In genomic region chr11:11102182-11102581, GRCm38 (mm10) we compare ENCODE assay signal across 16 mouse cellular contexts. TPM values are rescaled to one million over a fixed set of nuclear protein-coding genes. Genes with fewer than 3 reads are reported as not detected.
DNase-seq lines count a peak whose midpoint lies in the region; ATAC-seq lines count a peak whose summit lies in the region.
"Had no signal": no experiment of that assay in that cellular context is flagged by ENCODE, and none has a peak within 500 bp of the region (broad histone marks: within the 10 kb centered on the region; RNA-seq: fewer than 3 reads in every experiment).

No protein-coding gene starts in this region.

- DNase-seq in kidney, postnatal 36 days, result no peak
- DNase-seq in midbrain, embryonic 14.5 days, result no peak
- peak; percentile 29 for DNase-seq in forebrain, embryonic 14.5 days (ENCODE audit: low spot score)
- DNase-seq in heart, adult 8-10 months (ENCODE audit: low spot score), result no peak
- DNase-seq: cerebellum, adult 8-10 months; heart, postnatal 10 days; left cerebral cortex, postnatal 4 days; thymus, postnatal 25 days had no signal

- H3K36me3 ChIP-seq in kidney, embryonic 14.5 days (ENCODE audit: control insufficient read depth, insufficient read depth, low read length), result no peaks in the 10 kb centered on the region
- no peaks in the 10 kb centered on the region for H3K36me3 ChIP-seq in midbrain, embryonic 13.5 days
- H3K36me3 ChIP-seq in midbrain, embryonic 14.5 days (ENCODE audit: control insufficient read depth, insufficient read depth, low read length), result no peaks in the 10 kb centered on the region
- H3K36me3 ChIP-seq in forebrain, embryonic 14.5 days (ENCODE audit: control insufficient read depth, insufficient read depth, low read length), result no peaks in the 10 kb centered on the region
- H3K36me3 ChIP-seq in stomach, embryonic 15.5 days, result no peaks in the 10 kb centered on the region
- H3K36me3 ChIP-seq: liver, embryonic 15.5 days; neural tube, embryonic 12.5 days had no signal

- peak; percentile 55; the same call in 1 of the 2 replicates for ATAC-seq in kidney, embryonic 14.5 days (ENCODE audit: low FRiP score, low TSS enrichment)
- ATAC-seq in midbrain, embryonic 13.5 days, result peak; percentile 66; the same call in 1 of the 2 replicates
- ATAC-seq in midbrain, embryonic 14.5 days (ENCODE audit: low FRiP score, low TSS enrichment), result no peak
- ATAC-seq in forebrain, embryonic 14.5 days, result peak; percentile 77; the same call in 1 of the 2 replicates
- peak; percentile 63; the same call in 1 of the 2 replicates for ATAC-seq in stomach, embryonic 15.5 days (ENCODE audit: insufficient read depth, low FRiP score, low read depth)
- ATAC-seq: CD4-positive, CD25-positive, alpha-beta regulatory T cell, adult 4 months had no signal

- H3K27ac ChIP-seq in kidney, embryonic 14.5 days (ENCODE audit: low read depth, low read length), result no peak overlapping the region
- H3K27ac ChIP-seq in midbrain, embryonic 13.5 days, result no peak overlapping the region
- no peak overlapping the region for H3K27ac ChIP-seq in midbrain, embryonic 14.5 days (replicated peaks; ENCODE audit: low read depth, low read length)
- H3K27ac ChIP-seq in forebrain, embryonic 14.5 days (ENCODE audit: low read depth, low read length), result no peak overlapping the region
- H3K27ac ChIP-seq in stomach, embryonic 15.5 days, result no peak overlapping the region
- H3K27ac ChIP-seq: liver, embryonic 15.5 days; neural tube, embryonic 12.5 days had no signal

- no peak overlapping the region for H3K4me3 ChIP-seq in kidney, embryonic 14.5 days (ENCODE audit: low read length)
- no peak overlapping the region for H3K4me3 ChIP-seq in midbrain, embryonic 13.5 days (replicated peaks)
- no peak overlapping the region for H3K4me3 ChIP-seq in midbrain, embryonic 14.5 days (replicated peaks; ENCODE audit: low read depth, low read length)
- H3K4me3 ChIP-seq in forebrain, embryonic 14.5 days (ENCODE audit: low read depth, low read length), result no peak overlapping the region
- no peak overlapping the region for H3K4me3 ChIP-seq in stomach, embryonic 15.5 days (replicated peaks)
- H3K4me3 ChIP-seq: liver, embryonic 15.5 days; neural tube, embryonic 12.5 days had no signal

- H3K9ac ChIP-seq in kidney, embryonic 14.5 days (ENCODE audit: low read depth, low read length), result no peak overlapping the region
- no peak overlapping the region for H3K9ac ChIP-seq in midbrain, embryonic 13.5 days (replicated peaks)
- no peak overlapping the region for H3K9ac ChIP-seq in midbrain, embryonic 14.5 days (replicated peaks; ENCODE audit: low read length)
- H3K9ac ChIP-seq in forebrain, embryonic 14.5 days (ENCODE audit: low read length), result no peak overlapping the region
- H3K9ac ChIP-seq in stomach, embryonic 15.5 days, result no peak overlapping the region
- H3K9ac ChIP-seq: liver, embryonic 15.5 days; neural tube, embryonic 12.5 days had no signal

- H3K4me1 ChIP-seq in kidney, embryonic 14.5 days (ENCODE audit: control insufficient read depth, insufficient read depth, low read length), result no peaks in the 10 kb centered on the region
- 0 out of 2 replicates have a peak, but pooled peaks cover 3% of the 10 kb centered on the region for H3K4me1 ChIP-seq in midbrain, embryonic 13.5 days (replicated peaks)
- H3K4me1 ChIP-seq in midbrain, embryonic 14.5 days (ENCODE audit: control insufficient read depth, insufficient read depth, low read length), result no peaks in the 10 kb centered on the region
- no peaks in the 10 kb centered on the region for H3K4me1 ChIP-seq in forebrain, embryonic 14.5 days (ENCODE audit: control insufficient read depth, insufficient read depth, low read length)
- no peaks in the 10 kb centered on the region for H3K4me1 ChIP-seq in stomach, embryonic 15.5 days
- H3K4me1 ChIP-seq: liver, embryonic 15.5 days; neural tube, embryonic 12.5 days had no signal

- no peak overlapping the region for H3K4me2 ChIP-seq in kidney, embryonic 14.5 days (replicated peaks; ENCODE audit: low read depth, low read length)
- no peak overlapping the region for H3K4me2 ChIP-seq in midbrain, embryonic 13.5 days (replicated peaks)
- H3K4me2 ChIP-seq in midbrain, embryonic 14.5 days (ENCODE audit: low read length), result no peak overlapping the region
- H3K4me2 ChIP-seq in forebrain, embryonic 14.5 days (ENCODE audit: low read length), result no peak overlapping the region
- H3K4me2 ChIP-seq in stomach, embryonic 15.5 days, result no peak overlapping the region
- H3K4me2 ChIP-seq: liver, embryonic 15.5 days; neural tube, embryonic 12.5 days had no signal

- no peaks in the 10 kb centered on the region; the same call in 1 of the 2 replicates for H3K9me3 ChIP-seq in kidney, embryonic 14.5 days (ENCODE audit: control insufficient read depth, low read length)
- no peaks in the 10 kb centered on the region for H3K9me3 ChIP-seq in midbrain, embryonic 13.5 days
- H3K9me3 ChIP-seq in midbrain, embryonic 14.5 days (ENCODE audit: control insufficient read depth, low read length), result no peaks in the 10 kb centered on the region; the same call in 1 of the 2 replicates
- no peaks in the 10 kb centered on the region; the same call in 1 of the 2 replicates for H3K9me3 ChIP-seq in forebrain, embryonic 14.5 days (replicated peaks; ENCODE audit: control insufficient read depth, low read length)
- H3K9me3 ChIP-seq in stomach, embryonic 15.5 days, result no peaks in the 10 kb centered on the region
- H3K9me3 ChIP-seq: liver, embryonic 15.5 days; neural tube, embryonic 12.5 days had no signal

- WGBS in kidney, embryonic 14.5 days, result 57% methylated on average over 1 of the region's 1 CpGs
- 28% methylated on average over 1 of the region's 1 CpGs for WGBS in midbrain, embryonic 13.5 days
- 29% methylated on average over 1 of the region's 1 CpGs for WGBS in midbrain, embryonic 14.5 days
- WGBS in forebrain, embryonic 14.5 days, result 32% methylated on average over 1 of the region's 1 CpGs
- WGBS in stomach, embryonic 15.5 days, result 51% methylated on average over 1 of the region's 1 CpGs

- H3K27me3 ChIP-seq in kidney, embryonic 14.5 days (ENCODE audit: control insufficient read depth, insufficient read depth, low read length), result no peaks in the 10 kb centered on the region
- H3K27me3 ChIP-seq in midbrain, embryonic 13.5 days, result no peaks in the 10 kb centered on the region
- no peaks in the 10 kb centered on the region for H3K27me3 ChIP-seq in midbrain, embryonic 14.5 days (ENCODE audit: control insufficient read depth, insufficient read depth, low read length)
- H3K27me3 ChIP-seq in forebrain, embryonic 14.5 days (replicated peaks; ENCODE audit: control insufficient read depth, insufficient read depth, low read length), result no peaks in the 10 kb centered on the region
- no peaks in the 10 kb centered on the region for H3K27me3 ChIP-seq in stomach, embryonic 15.5 days (replicated peaks)
- H3K27me3 ChIP-seq: liver, embryonic 15.5 days; neural tube, embryonic 12.5 days had no signal

RNA-seq across cellular contexts. Expression of gene Vwc2, which starts 11.8 kb away (rescaled TPM):
- polyA plus RNA-seq in kidney, embryonic 14.5 days (2014; fragmentation: Nextera tagmentation; extraction: Ambion mirVana), result 0.62 and 1.3 TPM in 2 replicates
- polyA plus RNA-seq in midbrain, embryonic 13.5 days (2015; fragmentation: Nextera tagmentation; extraction: Ambion mirVana), result 5.2 and 7.3 TPM in 2 replicates
- polyA plus RNA-seq in midbrain, embryonic 14.5 days (2014; fragmentation: Nextera tagmentation; extraction: Ambion mirVana), result 9.9 and 13.0 TPM in 2 replicates
- polyA plus RNA-seq in forebrain, embryonic 14.5 days (2014; fragmentation: Nextera tagmentation; extraction: Ambion mirVana), result 4.1 and 4.8 TPM in 2 replicates
- polyA plus RNA-seq in stomach, embryonic 15.5 days (2015; fragmentation: Nextera tagmentation; extraction: Ambion mirVana), result 0.81 and 1.2 TPM in 2 replicates
- not detected for total RNA-seq in heart, adult 8-10 months (2022)
- total RNA-seq: granulocyte monocyte progenitor cell, adult 5-6 weeks; megakaryocyte, adult 5-6 weeks had no signal
